Mouse (Mus musculus): Measurements from ENCODE around the gene Ambra1. TPM values are rescaled to one million over a fixed set of nuclear protein-coding genes. Genes with fewer than 3 reads are reported as not detected.

The Ambra1 gene
- polyA plus RNA-seq, 1 experiment from 2014 or later = 14.5 TPM

- Histone ChIP-seq H3K4me2 (peak overlapping the region; percentile 96), H3K27ac (ENCODE audit: poor library complexity, severe bottlenecking) (peak overlapping the region; percentile 79), H3K4me1 (replicated peaks) (peaks cover 56% of the 10 kb centered on the region), H3K27me3 (replicated peaks) (no peaks in the 10 kb centered on the region), H3K9ac (peak overlapping the region; percentile 60), H3K9me3 (replicated peaks) (no peaks in the 10 kb centered on the region), H3K36me3 (no peaks in the 10 kb centered on the region), H3K4me3 (peak overlapping the region; percentile 89)
- WGBS = 9% methylated on average over 20 of the region's 20 CpGs
- ATAC-seq (ENCODE audit: insufficient number of reproducible peaks, low FRiP score) = 0 out of 2 replicates have a peak, but pooled peaks have one; percentile 10
These were observed 235.5 kb downstream of the Ambra1 start for GRCm38 (mm10) chr2:91965417-91965816.

GRCm38 (mm10) chr2:91966367-91966766, 236.4 kb downstream of the Ambra1 start:
- Histone ChIP-seq H3K9me3 (replicated peaks) (no peaks in the 10 kb centered on the region), H3K4me1 (replicated peaks) (peaks cover 56% of the 10 kb centered on the region), H3K9ac (no peak overlapping the region), H3K4me2 (no peak overlapping the region), H3K27me3 (replicated peaks) (no peaks in the 10 kb centered on the region), H3K27ac (ENCODE audit: poor library complexity, severe bottlenecking) (no peak overlapping the region), H3K36me3 (no peaks in the 10 kb centered on the region), H3K4me3 (no peak overlapping the region)
- WGBS = 86% methylated on average over 5 of the region's 5 CpGs
- ATAC-seq (ENCODE audit: insufficient number of reproducible peaks, low FRiP score) = no peak

DNA sequence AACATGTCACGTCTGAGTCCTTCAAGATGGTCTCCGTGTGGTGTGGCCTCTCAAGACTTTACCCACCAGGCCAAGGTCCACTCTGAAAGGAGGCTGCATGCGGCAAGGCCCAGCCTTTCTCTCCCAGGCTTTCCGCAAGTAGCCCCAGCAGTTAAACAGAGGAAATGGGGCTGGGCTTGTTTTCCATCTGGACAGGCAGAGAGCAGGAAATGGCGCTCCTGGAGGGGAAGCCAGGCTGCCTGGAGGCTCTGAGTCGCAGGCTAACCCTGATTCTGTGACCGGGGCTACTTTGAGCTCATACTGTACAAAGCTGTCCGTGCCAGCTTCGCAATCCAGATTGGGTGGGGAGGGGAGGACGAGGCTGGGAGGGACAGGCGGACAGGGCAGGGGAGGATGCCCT, 238.0 kb downstream of the Ambra1 start:
- H3K36me3 ChIP-seq = no peaks in the 10 kb centered on the region
- H3K27me3 ChIP-seq (replicated peaks) = no peaks in the 10 kb centered on the region
- H3K9ac ChIP-seq = no peak overlapping the region
- H3K4me1 ChIP-seq (replicated peaks) = peaks cover 52% of the 10 kb centered on the region
- WGBS = 53% methylated on average over 11 of the region's 11 CpGs
- no peak for ATAC-seq (ENCODE audit: insufficient number of reproducible peaks, low FRiP score)
- H3K27ac ChIP-seq (ENCODE audit: poor library complexity, severe bottlenecking) = peak overlapping the region; percentile 71
- no peaks in the 10 kb centered on the region for H3K9me3 ChIP-seq (replicated peaks)
- no peak overlapping the region for H3K4me3 ChIP-seq
- H3K4me2 ChIP-seq = no peak overlapping the region

Small RNA genes within 50 kb of the gene (microRNA-seq; reads per million reads assigned to microRNA genes)
- not detected for gene Mir6999

Other genes starting within 250 kb of the Ambra1 start
- 77.1 and 87.8 TPM in 2 replicates for gene Ckap5, start 203.4 kb upstream of the Ambra1 start, polyA plus RNA-seq (2016; fragmentation: Nextera tagmentation; extraction: Ambion mirVana)
- 0.60 and 2.2 TPM in 2 replicates for gene F2, start 93.7 kb upstream of the Ambra1 start, polyA plus RNA-seq (2016; fragmentation: Nextera tagmentation; extraction: Ambion mirVana)
- 6.1 and 6.9 TPM in 2 replicates for gene Zfp408, start 80.3 kb upstream of the Ambra1 start, polyA plus RNA-seq (2016; fragmentation: Nextera tagmentation; extraction: Ambion mirVana)
- 168 and 169 TPM in 2 replicates for gene Arhgap1, start 80.3 kb upstream of the Ambra1 start, polyA plus RNA-seq (2016; fragmentation: Nextera tagmentation; extraction: Ambion mirVana)
- 22.3 TPM in 2 replicates for gene Atg13, start 19.6 kb upstream of the Ambra1 start, polyA plus RNA-seq (2016; fragmentation: Nextera tagmentation; extraction: Ambion mirVana)
- gene Harbi1, start 19.3 kb upstream of the Ambra1 start, polyA plus RNA-seq (2016; fragmentation: Nextera tagmentation; extraction: Ambion mirVana) = 12.2 TPM in 2 replicates
- gene Chrm4, start 197.1 kb downstream of the Ambra1 start, polyA plus RNA-seq (2016; fragmentation: Nextera tagmentation; extraction: Ambion mirVana) = 0.15 TPM in 1 of 2 replicates, not detected in the other
- 724 and 730 TPM in 2 replicates for gene Mdk, start 202.2 kb downstream of the Ambra1 start, polyA plus RNA-seq (2016; fragmentation: Nextera tagmentation; extraction: Ambion mirVana)
- 3.2 and 4.0 TPM in 2 replicates for gene Gm9821, start 215.6 kb downstream of the Ambra1 start, polyA plus RNA-seq (2016; fragmentation: Nextera tagmentation; extraction: Ambion mirVana)
- 43.8 and 48.8 TPM in 2 replicates for gene Dgkz, start 245.7 kb downstream of the Ambra1 start, polyA plus RNA-seq (2016; fragmentation: Nextera tagmentation; extraction: Ambion mirVana)

Measured in heart, embryonic 12.5 days (tissue).